Mouse (Mus musculus) ZHBTc4 (cell line): Measurements from ENCODE around the gene Shox2.

Experiments used
- DNase-seq: peaks from one replicate; pipeline ENCODE4 v3.0.0-alpha.2; 2011; ENCODE audit warnings: low read depth, low spot score

The Shox2 gene

GRCm38 (mm10) chr3:66964884-66965283 lies 16.7 kb downstream of the Shox2 start:
- no peak for DNase-seq

- no peak for DNase-seq
Observed at GRCm38 (mm10) chr3:66959972-66960371, 21.6 kb downstream of the Shox2 start.

- peak; percentile 12 for DNase-seq
Observed at GRCm38 (mm10) chr3:66955126-66955525, 26.4 kb downstream of the Shox2 start.

- DNase-seq: no peak
Observed at GRCm38 (mm10) chr3:66939675-66940074, 41.9 kb downstream of the Shox2 start.

GRCm38 (mm10) chr3:66922436-66922835 lies 59.1 kb downstream of the Shox2 start:
- DNase-seq: no peak
